Mouse (Mus musculus): Measurements from ENCODE around the gene Cyp4v3.

- TF ChIP-seq EP300 (IDR thresholded peaks at IDR 0.05; ENCODE audit: insufficient read depth, low read depth, low read length) (no peak), POLR2A (IDR thresholded peaks at IDR 0.05; ENCODE audit: insufficient read depth, low read length) (no peak)
These were observed 11.3 kb upstream of the Cyp4v3 start for GRCm38 (mm10) chr8:45344298-45344697.
